Mouse (Mus musculus): ENCODE results near the gene Fgfrl1.

Fgfrl1 gene

GRCm38 (mm10) chr5:108692271-108692670 is at the start of gene Fgfrl1:
Gene Fgfrl1, plus strand, starts transcription at chr5:108692382.
- peak; percentile 71 for DNase-seq (ENCODE audit: low spot score)

- DNase-seq (ENCODE audit: low spot score), result no peak
These were observed 48.5 kb upstream of the Fgfrl1 start for GRCm38 (mm10) chr5:108643674-108644073.

- no peak for DNase-seq (ENCODE audit: low spot score)
These were observed 46.4 kb upstream of the Fgfrl1 start for GRCm38 (mm10) chr5:108645651-108646342.

- DNase-seq (ENCODE audit: low spot score), result no peak
These were observed 45.9 kb upstream of the Fgfrl1 start for GRCm38 (mm10) chr5:108646343-108646660.

- DNase-seq (ENCODE audit: low spot score), result no peak
These were observed 44.9 kb upstream of the Fgfrl1 start for GRCm38 (mm10) chr5:108647311-108647710.

GRCm38 (mm10) chr5:108647820-108648465 is 44.2 kb upstream of the Fgfrl1 start:
- DNase-seq (ENCODE audit: low spot score), result no peak

GRCm38 (mm10) chr5:108648937-108649576 is 43.1 kb upstream of the Fgfrl1 start:
- no peak for DNase-seq (ENCODE audit: low spot score)

- no peak for DNase-seq (ENCODE audit: low spot score)
These were observed 41.8 kb upstream of the Fgfrl1 start for GRCm38 (mm10) chr5:108650341-108650740.

- DNase-seq (ENCODE audit: low spot score), result peak; percentile 2
These were observed 41.0 kb upstream of the Fgfrl1 start for GRCm38 (mm10) chr5:108651136-108651720.

- DNase-seq (ENCODE audit: low spot score), result peak; percentile 70
These were observed 40.4 kb upstream of the Fgfrl1 start for GRCm38 (mm10) chr5:108651823-108652222.

- DNase-seq (ENCODE audit: low spot score), result no peak
These were observed 38.8 kb upstream of the Fgfrl1 start for GRCm38 (mm10) chr5:108653341-108653740.

- no peak for DNase-seq (ENCODE audit: low spot score)
These were observed 37.7 kb upstream of the Fgfrl1 start for GRCm38 (mm10) chr5:108654444-108654990.

- no peak for DNase-seq (ENCODE audit: low spot score)
These were observed 36.8 kb upstream of the Fgfrl1 start for GRCm38 (mm10) chr5:108655381-108655780.

- no peak for DNase-seq (ENCODE audit: low spot score)
These were observed 36.1 kb upstream of the Fgfrl1 start for GRCm38 (mm10) chr5:108655891-108656650.

GRCm38 (mm10) chr5:108657406-108657805 is 34.8 kb upstream of the Fgfrl1 start:
- no peak for DNase-seq (ENCODE audit: low spot score)

- no peak for DNase-seq (ENCODE audit: low spot score)
These were observed 33.6 kb upstream of the Fgfrl1 start for GRCm38 (mm10) chr5:108658611-108659010.

- DNase-seq (ENCODE audit: low spot score), result no peak
These were observed 32.2 kb upstream of the Fgfrl1 start, which contains the start of gene Idua for GRCm38 (mm10) chr5:108659698-108660631. Gene Idua, plus strand, starts transcription at chr5:108660331.

GRCm38 (mm10) chr5:108660632-108661268 is 31.4 kb upstream of the Fgfrl1 start:
- DNase-seq (ENCODE audit: low spot score), result peak; percentile 93

- DNase-seq (ENCODE audit: low spot score), result no peak
These were observed 29.4 kb upstream of the Fgfrl1 start for GRCm38 (mm10) chr5:108662772-108663171.

GRCm38 (mm10) chr5:108665066-108665465 is 27.1 kb upstream of the Fgfrl1 start:
- no peak for DNase-seq (ENCODE audit: low spot score)

Data from urinary bladder, postnatal 14 days (tissue).